In the genomic region with DNA sequence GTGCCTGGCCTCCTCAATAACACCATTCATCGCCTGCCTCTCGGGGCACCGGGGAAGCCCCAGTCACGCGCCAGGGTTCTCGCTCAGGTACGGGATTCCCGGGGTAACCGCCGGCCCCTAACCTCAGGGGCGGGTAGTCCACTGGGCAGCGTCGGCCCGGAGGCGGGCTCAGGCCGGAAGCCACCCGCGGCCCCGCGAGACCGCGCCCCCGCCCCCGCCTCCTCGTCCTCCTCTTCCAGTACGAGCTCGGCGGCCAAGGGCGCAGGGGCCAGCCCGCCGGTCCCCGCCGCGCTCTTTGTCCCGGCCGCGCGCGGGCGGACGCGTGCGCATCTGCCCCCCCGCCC, we compare ENCODE assay signal across 8 mouse cellular contexts. TPM values are rescaled to one million over a fixed set of nuclear protein-coding genes. Genes with fewer than 3 reads are reported as not detected.
DNase-seq lines count a peak whose midpoint lies in the region; ATAC-seq and TF ChIP-seq lines count a peak whose summit lies in the region.

No protein-coding gene starts in this region.

- WGBS in hindbrain, postnatal 0 days, result under 1% methylated on average over 20 of the region's 44 CpGs

- intact Hi-C loops in gastrocnemius, adult 2 months (cut with DNase I), result no loop called here
- intact Hi-C loops in left cerebral cortex, postnatal 14 days (cut with DNase I), result loop anchor here (2.0 kb wide), 1 partner anchor 820 kb away; no protein-coding TSS in a partner anchor

- H3K9ac ChIP-seq in hindbrain, postnatal 0 days (replicated peaks; ENCODE audit: low read length), result peak overlapping the region; percentile 98

- DNase-seq in WW6 (ENCODE audit: low read depth, low spot score), result peak; percentile 77
- peak; percentile 71 to 81 for DNase-seq in cerebellum, postnatal 36 days
- DNase-seq in gastrocnemius, adult 2 months, result peak; percentile 89
- DNase-seq in hindbrain, postnatal 0 days (ENCODE audit: low spot score), result peak; percentile 88
- peak; percentile 41 to 60 for DNase-seq in left cerebral cortex, postnatal 14 days (ENCODE audit: low spot score in 2 of 2)
- peak; percentile 74 for DNase-seq in right cerebral cortex, postnatal 14 days
- peak; percentile 66 to 67 for DNase-seq in urinary bladder, postnatal 36 days (ENCODE audit: low spot score in 2 of 2)

- H3K4me2 ChIP-seq in hindbrain, postnatal 0 days (ENCODE audit: low read depth, low read length), result peak overlapping the region; percentile 86

- TF ChIP-seq CTCF in gastrocnemius, adult 2 months (IDR thresholded peaks at IDR 0.05), result no peak
- TF ChIP-seq CTCF in hindbrain, postnatal 0 days (IDR thresholded peaks at IDR 0.05; ENCODE audit: low read depth), result no peak

- peak; percentile 85 for ATAC-seq in hindbrain, postnatal 0 days
- peak; percentile 79 for ATAC-seq in megakaryocyte-erythroid progenitor cell, adult 5-6 weeks (replicated peaks; ENCODE audit: low FRiP score, low TSS enrichment, poor library complexity, severe bottlenecking)

- peaks cover 9% of the 10 kb centered on the region; the same call in 1 of the 2 replicates for H3K4me1 ChIP-seq in hindbrain, postnatal 0 days (ENCODE audit: insufficient read depth, low read length)

- peak overlapping the region; percentile 89 for H3K27ac ChIP-seq in gastrocnemius, adult 2 months
- peak overlapping the region; percentile 96 for H3K27ac ChIP-seq in hindbrain, postnatal 0 days

- H3K27me3 ChIP-seq in hindbrain, postnatal 0 days (ENCODE audit: insufficient read depth, low read length), result no peaks in the 10 kb centered on the region

- peak overlapping the region; percentile 89 for H3K4me3 ChIP-seq in gastrocnemius, adult 2 months
- H3K4me3 ChIP-seq in hindbrain, postnatal 0 days (ENCODE audit: low read length), result peak overlapping the region; percentile 91

- H3K36me3 ChIP-seq in hindbrain, postnatal 0 days (ENCODE audit: insufficient read depth, low read length), result no peaks in the 10 kb centered on the region

- H3K9me3 ChIP-seq in hindbrain, postnatal 0 days (ENCODE audit: low read length), result no peaks in the 10 kb centered on the region

RNA-seq across cellular contexts. Expression of gene Ube2e3, which starts 0.6 kb away (rescaled TPM):
- total RNA-seq in gastrocnemius, adult 2 months (2021), result 10 to 100 TPM; 24.4 to 29.9 TPM
- 203 and 227 TPM in 2 replicates for total RNA-seq in hindbrain, postnatal 0 days (2014; rRNA removed)
- polyA plus RNA-seq in hindbrain, postnatal 0 days (2015; fragmentation: Nextera tagmentation; extraction: Ambion mirVana), result 231 and 237 TPM in 2 replicates
- 100 to 1,000 TPM; 127 to 139 TPM for total RNA-seq in left cerebral cortex, postnatal 14 days (2021)
- total RNA-seq in megakaryocyte-erythroid progenitor cell, adult 5-6 weeks (2014; fragmentation: Nextera tagmentation), result 68.2 and 83.1 TPM in 2 replicates
- total RNA-seq in megakaryocyte-erythroid progenitor cell, adult 5-6 weeks (2017), result 66.6 and 73.7 TPM in 2 replicates

Comparison
In these comparisons a context has a peak if more than half of its experiments do, and no peak if none do; other contexts are left out.
1. Peak in every context shown above with its lines: DNase-seq, ATAC-seq, H3K4me3 ChIP-seq and H3K27ac ChIP-seq.